Mouse (Mus musculus): ENCODE data around the gene 1700056E22Rik. TPM values are rescaled to one million over a fixed set of nuclear protein-coding genes. Genes with fewer than 3 reads are reported as not detected.

Gene 1700056E22Rik
- total RNA-seq, 4 experiments from 2014 or later = 0.25 TPM; not detected in 3

DNA sequence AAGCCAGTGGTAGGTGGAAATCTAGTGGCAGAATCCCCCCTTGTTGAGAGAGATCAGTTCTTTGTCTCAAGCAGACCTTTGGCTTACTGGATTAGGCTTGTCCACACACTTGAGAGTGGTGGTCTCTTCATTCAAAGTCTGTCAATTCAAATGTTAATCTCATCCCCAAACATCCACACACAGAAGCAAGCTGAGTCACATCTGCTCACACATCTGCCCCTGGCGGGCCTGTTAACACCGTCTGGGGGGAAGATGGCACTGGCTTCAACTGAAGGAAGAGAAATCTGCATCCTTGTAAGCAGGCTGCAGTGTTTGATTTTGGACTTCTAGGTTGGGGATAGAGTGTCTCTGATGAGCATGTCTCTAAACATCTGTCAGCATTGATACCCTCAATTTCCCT, 10.1 kb downstream of the 1700056E22Rik start:
- DNase-seq (ENCODE audit: low spot score in 2 of 2) = no peak

DNA sequence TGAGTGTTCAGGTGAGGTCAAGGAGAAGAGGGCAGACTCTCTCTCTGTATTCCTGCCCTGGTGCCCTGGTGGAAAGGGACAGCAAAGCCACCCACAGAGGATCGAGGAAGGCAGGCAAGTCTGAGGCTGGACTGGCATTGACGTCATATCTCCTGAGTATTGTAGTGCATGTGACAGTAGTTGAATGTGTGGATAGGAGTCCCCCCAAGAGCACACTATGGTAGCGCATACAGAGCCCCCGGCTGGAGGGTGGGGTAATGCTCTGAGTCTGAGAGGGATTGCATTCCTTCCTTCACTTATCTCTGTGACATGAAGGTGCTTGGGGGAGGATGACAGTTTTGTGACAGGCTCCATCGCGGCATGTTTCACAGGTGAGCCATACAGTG, 14.4 kb downstream of the 1700056E22Rik start:
- no peak for DNase-seq (ENCODE audit: low spot score in 2 of 2)

DNA sequence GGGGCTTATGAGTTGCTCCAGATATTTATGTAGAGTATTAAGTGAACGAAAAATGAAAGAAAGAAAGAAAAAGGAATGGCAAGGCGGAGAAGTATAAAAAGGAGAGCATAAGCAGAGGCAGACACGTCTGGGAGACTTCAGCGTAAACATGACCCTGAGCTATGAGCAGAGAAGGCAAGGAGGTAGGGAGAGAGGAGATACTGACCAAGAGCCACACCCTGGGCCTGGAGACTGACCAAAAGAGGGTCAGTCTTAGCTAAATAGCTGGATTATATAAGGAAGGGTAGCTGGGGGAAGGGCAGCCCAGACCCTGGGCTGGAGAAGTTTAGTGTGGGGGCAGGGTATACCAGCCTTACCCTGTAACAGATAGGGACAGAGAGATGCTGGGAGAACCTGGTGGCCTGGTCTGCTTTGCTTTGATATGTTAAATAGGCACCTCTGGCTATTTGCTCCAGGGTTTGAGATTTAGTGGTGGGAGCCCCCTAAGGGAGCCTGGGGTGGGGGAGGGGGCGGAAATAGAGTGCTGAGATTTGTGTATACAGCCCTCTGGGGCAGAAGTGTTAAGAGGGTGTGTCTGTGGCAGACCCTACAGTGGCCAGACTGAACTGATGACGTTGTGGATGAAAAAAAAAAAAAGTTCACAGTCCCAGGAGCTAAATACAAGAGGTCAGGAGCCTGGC, 14.9 kb downstream of the 1700056E22Rik start:
- no peak for DNase-seq (ENCODE audit: low spot score in 2 of 2)

DNA sequence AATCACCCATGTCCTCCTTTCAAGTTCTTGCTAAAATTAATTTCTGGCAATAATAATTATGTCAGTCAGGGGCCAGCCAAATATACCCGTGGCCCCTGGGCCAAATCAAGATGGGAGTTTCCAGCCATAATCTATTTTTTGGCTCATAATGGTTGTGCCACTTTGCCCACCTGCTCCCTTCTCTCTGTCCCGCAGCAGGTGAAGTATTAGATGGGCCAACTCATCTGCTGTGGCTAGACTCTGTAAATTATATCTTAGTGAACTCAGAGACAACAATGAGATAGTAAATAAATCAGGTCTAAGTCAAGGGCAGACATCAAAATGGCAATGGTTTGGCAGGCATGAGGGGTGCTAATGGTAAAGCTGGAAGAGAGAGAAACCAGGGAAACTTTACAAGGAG, 16.5 kb downstream of the 1700056E22Rik start:
- no peak for DNase-seq (ENCODE audit: low spot score in 2 of 2)

DNA sequence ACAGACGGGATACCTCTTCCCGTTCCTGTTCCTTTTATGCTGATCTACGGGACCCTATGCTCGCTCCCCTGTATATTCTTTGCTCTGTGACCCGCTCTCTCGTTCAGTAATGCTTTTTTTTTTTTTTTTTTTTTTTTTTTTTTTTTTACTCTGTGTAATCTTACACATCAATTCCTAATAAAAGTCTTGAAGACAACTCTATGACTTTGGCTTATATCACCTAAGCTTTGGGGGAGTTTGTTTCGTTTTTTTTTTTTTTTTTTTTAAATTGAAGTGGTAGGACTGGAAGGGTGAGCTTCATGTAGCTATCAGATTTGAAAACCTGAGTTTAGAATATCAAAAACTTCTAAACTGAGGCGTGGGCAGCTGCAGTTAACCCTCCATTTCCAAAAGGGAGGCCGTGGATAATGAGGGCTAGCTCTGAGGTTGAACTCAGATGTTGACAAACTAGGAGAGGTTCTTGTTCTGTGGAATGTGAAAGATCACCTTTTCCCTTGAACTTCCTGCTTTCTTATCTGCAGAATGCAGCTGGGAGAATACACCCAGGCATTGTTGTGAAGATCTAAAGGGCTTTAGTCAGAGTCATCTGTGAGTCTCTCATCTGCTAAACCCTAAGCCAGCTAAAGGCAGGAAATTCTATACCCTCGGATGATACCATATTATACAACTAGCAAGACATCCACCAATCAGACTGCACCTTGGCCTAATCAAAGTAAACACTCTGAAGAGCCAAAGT, 17.9 kb downstream of the 1700056E22Rik start:
- DNase-seq (ENCODE audit: low spot score in 2 of 2) = no peak

DNA sequence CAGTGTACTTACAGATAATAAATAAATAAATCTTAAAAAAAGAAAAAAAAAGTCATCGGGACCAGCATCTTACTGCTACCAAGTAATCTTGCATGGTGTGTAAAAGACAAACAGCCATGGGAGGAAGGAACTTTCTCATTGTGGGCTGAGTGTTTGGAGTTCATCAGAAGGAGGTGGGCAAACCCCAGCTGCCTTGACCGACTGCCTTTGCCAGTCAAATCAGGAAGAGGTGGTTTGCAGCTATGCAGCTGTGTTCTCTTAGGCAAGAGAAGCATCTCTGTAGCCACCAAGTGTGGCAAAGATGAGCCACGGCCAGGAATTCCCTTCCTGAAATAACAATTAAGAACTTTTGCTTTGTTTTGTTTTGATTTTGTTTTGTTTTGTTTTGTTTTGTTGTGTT, 20.0 kb downstream of the 1700056E22Rik start:
- DNase-seq (ENCODE audit: low spot score in 2 of 2) = no peak

DNA sequence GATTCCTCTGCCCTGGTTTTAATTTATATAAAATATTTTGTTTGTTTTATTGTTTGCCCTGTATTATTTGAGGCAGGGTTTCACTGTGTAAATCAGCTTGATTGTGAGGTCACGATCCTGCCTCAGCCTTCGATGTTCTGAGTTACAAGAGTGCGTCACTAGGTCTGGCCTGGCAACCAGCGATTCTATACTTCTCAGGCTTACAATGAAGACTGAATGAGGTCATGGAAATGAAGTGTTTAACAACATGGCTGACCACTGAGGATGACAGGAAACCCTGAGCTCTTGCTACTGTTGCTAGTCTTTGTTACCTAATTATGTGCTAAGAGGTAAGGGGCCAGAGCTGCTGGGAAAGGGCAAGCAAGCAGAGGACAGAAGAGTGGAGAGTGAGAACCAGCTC, 21.0 kb downstream of the 1700056E22Rik start, which contains the start of gene Dusp10:
TSS of gene Dusp10 (plus strand) at position 197 of the 400 bp plus-strand sequence.
- no peak for DNase-seq (ENCODE audit: low spot score in 2 of 2)

DNA sequence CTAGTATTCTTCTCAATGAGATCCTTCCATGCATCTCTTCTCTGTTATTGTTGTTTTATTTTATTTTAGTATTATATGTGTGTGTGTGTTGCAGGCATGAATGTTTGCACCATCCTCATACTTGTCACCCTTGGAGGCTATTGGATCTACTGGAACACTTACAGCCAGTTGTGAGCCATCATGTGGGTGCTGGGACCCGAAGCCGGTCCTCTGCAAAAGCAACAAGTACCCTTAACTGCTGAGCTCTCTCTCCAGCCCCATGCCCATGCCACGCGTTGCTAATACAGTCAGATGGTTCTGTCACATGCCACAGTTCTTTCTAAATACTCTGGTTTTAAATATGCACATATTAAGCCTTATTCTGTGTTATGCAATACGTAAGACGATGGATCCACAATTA, 22.8 kb downstream of the 1700056E22Rik start:
- no peak for DNase-seq (ENCODE audit: low spot score in 2 of 2)

DNA sequence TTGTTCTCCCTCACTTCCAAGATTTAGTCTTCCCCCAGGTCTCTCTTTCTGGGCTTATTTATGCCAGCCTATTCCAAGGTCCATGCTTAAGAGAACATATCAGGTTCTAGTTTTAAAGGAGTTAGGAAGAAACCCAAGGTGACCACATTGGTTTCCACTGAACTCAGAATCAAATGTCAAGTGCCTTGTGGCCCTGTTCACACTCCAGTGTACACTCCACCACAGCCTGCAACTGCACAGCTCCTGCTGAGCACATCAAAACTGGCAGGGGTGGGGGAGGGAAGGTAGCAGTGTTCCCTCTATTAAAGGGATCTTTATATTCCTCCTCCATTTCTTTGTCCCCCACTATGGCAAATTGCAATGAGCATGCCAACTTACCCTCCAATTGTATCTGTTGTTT, 28.0 kb downstream of the 1700056E22Rik start:
- no peak for DNase-seq (ENCODE audit: low spot score in 2 of 2)

DNA sequence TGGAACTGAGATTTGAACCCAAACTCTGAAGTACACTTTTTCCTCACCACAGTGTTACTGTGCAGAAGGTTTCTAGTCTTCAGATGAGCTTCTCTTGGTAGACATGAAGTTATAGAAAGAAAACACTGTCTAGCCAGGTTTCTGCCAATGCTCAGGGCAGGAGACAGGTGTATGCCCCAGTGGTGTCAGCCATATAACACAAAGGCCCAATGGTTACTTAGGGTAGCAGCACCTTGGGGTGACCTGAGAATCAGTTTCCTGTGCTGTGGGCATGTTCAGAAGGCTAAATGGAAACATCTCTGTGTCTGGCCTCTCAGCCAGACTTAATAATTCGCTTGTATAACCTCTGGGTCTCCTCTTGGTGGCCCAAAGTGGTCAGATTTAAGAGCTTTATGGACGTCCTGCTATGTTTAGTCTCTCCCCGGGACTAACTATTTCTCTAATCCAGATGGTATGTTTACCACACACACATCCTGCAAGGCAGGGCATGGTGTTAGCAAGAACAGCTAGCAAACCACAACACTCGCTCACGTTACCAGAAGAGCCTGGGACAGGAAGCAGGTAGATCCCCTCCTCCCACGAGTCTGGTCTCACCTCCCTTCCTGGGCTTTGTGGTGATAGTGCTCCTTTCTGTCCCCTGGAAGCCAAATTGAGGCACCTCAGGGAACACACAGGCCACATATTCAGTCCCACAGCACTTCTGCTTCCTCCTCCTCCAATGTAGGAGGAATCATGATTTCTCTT, 28.6 kb downstream of the 1700056E22Rik start:
- DNase-seq (ENCODE audit: low spot score in 2 of 2) = no peak

DNA sequence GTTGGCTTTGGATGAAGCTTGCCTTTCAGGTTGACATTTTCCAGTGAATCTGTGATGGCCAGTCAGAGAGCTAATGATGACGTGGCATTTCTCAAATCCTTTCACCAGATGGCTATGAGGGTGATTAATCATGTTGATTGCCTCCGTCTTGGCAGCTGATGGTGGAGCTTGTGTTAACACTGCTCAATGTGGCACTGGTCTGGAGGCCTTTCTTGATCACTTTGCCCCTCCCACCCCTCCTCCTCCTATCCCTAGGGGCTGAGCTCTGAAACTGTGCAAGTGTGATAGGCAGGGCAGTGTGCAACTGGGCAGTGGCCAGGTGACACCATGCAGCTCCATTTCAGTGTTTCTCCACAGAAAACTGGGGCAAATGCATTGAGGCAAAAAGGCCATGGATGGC, 29.8 kb downstream of the 1700056E22Rik start:
- DNase-seq (ENCODE audit: low spot score in 2 of 2) = peak; percentile 5 to 10

DNA sequence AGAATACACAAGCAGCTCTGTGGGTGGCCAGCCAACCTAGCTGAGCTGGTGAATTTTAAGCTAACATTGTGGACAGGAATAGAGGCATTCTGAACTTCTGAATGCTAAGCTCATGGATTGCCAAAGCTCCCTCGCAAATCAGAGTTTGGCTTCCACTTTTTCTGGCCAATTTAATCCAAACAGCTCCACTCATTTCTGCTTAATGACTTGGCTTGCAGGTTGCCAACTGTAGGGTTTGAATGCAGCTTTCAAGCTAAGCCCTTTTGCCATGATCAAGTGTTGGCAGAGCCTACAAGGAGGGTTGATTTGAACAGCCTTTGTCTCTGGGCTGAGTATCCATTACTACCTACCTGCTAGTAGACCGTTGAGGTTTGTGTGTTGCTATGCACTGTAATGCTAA, 31.6 kb downstream of the 1700056E22Rik start:
- DNase-seq (ENCODE audit: low spot score in 2 of 2) = peak; percentile 25 to 57

DNA sequence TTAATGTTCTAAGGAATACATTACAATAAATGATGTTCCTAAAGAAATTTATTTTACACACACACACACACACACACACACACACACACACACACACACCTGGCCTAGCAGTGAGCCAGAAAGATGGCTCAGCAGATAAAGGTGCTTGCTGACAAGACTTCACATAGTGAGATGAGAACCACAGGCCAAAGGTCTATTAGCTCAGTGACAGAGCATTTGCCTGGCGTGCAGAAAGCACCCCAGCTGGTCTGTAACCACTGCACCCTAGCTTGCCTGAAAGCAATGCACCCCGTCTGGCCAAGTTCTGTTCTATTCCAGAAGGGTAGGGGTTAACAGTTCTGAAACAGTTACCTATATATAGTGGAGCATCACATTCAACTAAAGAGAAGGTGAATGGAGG, 36.9 kb downstream of the 1700056E22Rik start:
- no peak for DNase-seq (ENCODE audit: low spot score in 2 of 2)

DNA sequence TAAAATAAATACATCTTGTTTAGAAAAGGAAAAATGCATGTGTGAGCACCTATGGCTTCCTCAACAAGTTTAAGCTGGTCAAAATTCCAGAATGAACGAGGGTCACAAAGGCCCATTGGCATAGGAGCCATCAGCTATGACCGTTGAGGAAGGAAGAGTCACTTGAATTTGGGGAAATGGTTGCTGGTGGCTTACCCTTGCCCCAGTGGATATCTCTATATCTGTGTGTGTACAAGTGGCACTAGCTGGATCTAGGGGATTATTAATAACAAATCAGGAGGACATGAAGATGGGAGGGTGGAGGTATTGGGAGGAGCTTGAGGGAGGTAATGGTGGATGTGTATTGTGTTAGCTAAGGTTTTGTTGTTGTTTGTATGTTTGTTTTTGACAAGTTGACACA, 42.2 kb downstream of the 1700056E22Rik start:
- DNase-seq (ENCODE audit: low spot score in 2 of 2) = no peak

DNA sequence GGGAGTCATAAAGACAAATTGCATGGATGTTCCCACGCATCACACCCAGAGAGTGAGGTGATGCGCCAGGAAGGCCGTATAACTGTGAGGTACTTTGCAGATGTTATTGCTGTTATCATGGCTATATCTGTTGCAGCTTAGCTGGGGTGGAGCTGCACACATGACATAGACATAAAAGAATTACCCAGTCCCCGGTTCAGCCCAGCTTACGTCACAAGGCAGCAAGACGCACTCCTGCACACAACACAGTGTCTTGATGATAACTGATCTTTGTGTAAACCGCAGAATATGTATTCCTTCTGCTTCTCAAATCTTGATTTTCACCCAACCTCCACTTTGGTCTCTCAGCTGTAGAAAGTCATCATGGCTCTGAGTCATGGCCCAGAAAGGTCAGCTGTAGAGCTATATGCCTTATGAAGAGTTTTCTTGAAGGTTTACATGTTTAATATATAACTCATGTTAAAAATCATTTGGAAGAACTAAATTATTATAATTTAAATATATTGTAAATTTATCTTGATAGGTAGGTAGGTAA, 46.3 kb downstream of the 1700056E22Rik start:
- DNase-seq (ENCODE audit: low spot score in 2 of 2) = no peak

Other genes with a start within 250 kb of the 1700056E22Rik start
- gene Dusp10, start 21.0 kb downstream of the 1700056E22Rik start, total RNA-seq (2022) = 1 to 10 TPM; 3.8 to 5.8 (median 5.5) TPM

Data from layer of hippocampus, adult 8-10 months (tissue).